Comparison of ENCODE assay signal across 7 mouse cellular contexts in genomic region chr7:31148756-31149155, GRCm38 (mm10). TPM values are rescaled to one million over a fixed set of nuclear protein-coding genes. Genes with fewer than 3 reads are reported as not detected.
DNase-seq lines count a peak whose midpoint lies in the region; ATAC-seq and TF ChIP-seq lines count a peak whose summit lies in the region.

No protein-coding gene starts in this region.

- 0 out of 2 replicates have a peak overlapping the region, but pooled peaks have one; percentile 14 for H3K9ac ChIP-seq in ES-Bruce4 (ENCODE audit: low read depth, poor library complexity, severe bottlenecking)
- H3K9ac ChIP-seq in heart, postnatal 0 days (replicated peaks; ENCODE audit: low read depth, low read length): peak overlapping the region; percentile 33

- peak overlapping the region; percentile 26 for H3K4me3 ChIP-seq in ES-Bruce4 (ENCODE audit: low read depth, low read length)
- H3K4me3 ChIP-seq in embryonic fibroblast, embryonic 13.5 days (ENCODE audit: insufficient read depth, low read length): peak overlapping the region; percentile 86
- H3K4me3 ChIP-seq in heart, postnatal 0 days (ENCODE audit: low read depth, low read length): peak overlapping the region; percentile 85

- no peaks in the 10 kb centered on the region for H3K36me3 ChIP-seq in ES-Bruce4 (ENCODE audit: control insufficient read depth, insufficient read depth, low read length, poor library complexity, severe bottlenecking)
- H3K36me3 ChIP-seq in heart, postnatal 0 days (replicated peaks; ENCODE audit: control insufficient read depth, insufficient read depth, low read length): peaks cover under 1% of the 10 kb centered on the region; the same call in 1 of the 2 replicates

- no peak for TF ChIP-seq CTCF in ES-Bruce4 (IDR thresholded peaks at IDR 0.05; ENCODE audit: low read depth, low read length)
- no peak for TF ChIP-seq CTCF in embryonic fibroblast, embryonic 13.5 days (IDR thresholded peaks at IDR 0.05; ENCODE audit: borderline replicate concordance, insufficient read depth, low read length)
- TF ChIP-seq CTCF in heart, postnatal 0 days (IDR thresholded peaks at IDR 0.05; ENCODE audit: low read depth): no peak

- 6% methylated on average over 8 of the region's 9 CpGs for WGBS in heart, postnatal 0 days

- no peak for TF ChIP-seq POLR2A in ES-Bruce4 (IDR thresholded peaks at IDR 0.05; ENCODE audit: insufficient read depth, low read length)
- TF ChIP-seq POLR2A in embryonic fibroblast, embryonic 13.5 days (IDR thresholded peaks at IDR 0.05; ENCODE audit: low read depth, low read length): peak; percentile 58; the same call in 1 of the 2 replicates

- no peaks in the 10 kb centered on the region for H3K27me3 ChIP-seq in ES-Bruce4 (ENCODE audit: control insufficient read depth, insufficient read depth, low read length, poor library complexity, severe bottlenecking)
- H3K27me3 ChIP-seq in heart, postnatal 0 days (ENCODE audit: control insufficient read depth, insufficient read depth, low read length): no peaks in the 10 kb centered on the region

- H3K9me3 ChIP-seq in ES-Bruce4 (replicated peaks; ENCODE audit: control insufficient read depth, insufficient read depth, low read length, poor library complexity, severe bottlenecking): no peaks in the 10 kb centered on the region
- no peaks in the 10 kb centered on the region for H3K9me3 ChIP-seq in heart, postnatal 0 days (replicated peaks; ENCODE audit: control insufficient read depth, low read length)

- ATAC-seq in heart, postnatal 0 days (ENCODE audit: insufficient read depth, low read depth): peak; percentile 10; the same call in 1 of the 2 replicates
- ATAC-seq in megakaryocyte, adult 5-6 weeks (ENCODE audit: poor library complexity, severe bottlenecking): peak; percentile 81

- H3K4me2 ChIP-seq in heart, postnatal 0 days (ENCODE audit: low read depth, low read length): peak overlapping the region; percentile 87

- H3K27ac ChIP-seq in ES-Bruce4 (ENCODE audit: insufficient read depth, low read length): no peak overlapping the region
- peak overlapping the region; percentile 62 for H3K27ac ChIP-seq in embryonic fibroblast, embryonic 13.5 days (ENCODE audit: insufficient read depth, low read length)
- H3K27ac ChIP-seq in heart, postnatal 0 days (ENCODE audit: low read depth): peak overlapping the region; percentile 74

- H3K4me1 ChIP-seq in ES-Bruce4 (ENCODE audit: control insufficient read depth, insufficient read depth, low read length): peaks cover 4% of the 10 kb centered on the region
- peaks cover 7% of the 10 kb centered on the region; the same call in 1 of the 2 replicates for H3K4me1 ChIP-seq in embryonic fibroblast, embryonic 13.5 days (ENCODE audit: control insufficient read depth, insufficient read depth, low read length)
- H3K4me1 ChIP-seq in heart, postnatal 0 days (ENCODE audit: control insufficient read depth, insufficient read depth): peaks cover 38% of the 10 kb centered on the region

- peak; percentile 48; the same call in 1 of the 2 replicates for TF ChIP-seq EP300 in ES-Bruce4 (IDR thresholded peaks at IDR 0.05; ENCODE audit: insufficient read depth, low read depth, low read length)
- no peak for TF ChIP-seq EP300 in heart, postnatal 0 days (IDR thresholded peaks at IDR 0.05; ENCODE audit: low read depth)

- DNase-seq in adrenal gland, postnatal 25 days: peak; percentile 55
- DNase-seq in heart, postnatal 0 days (ENCODE audit: low spot score): peak; percentile 64
- DNase-seq in kidney, postnatal 25 days: peak; percentile 60 to 82
- DNase-seq in spleen, adult 18-20 months: peak; percentile 58 to 63

RNA-seq across cellular contexts. Expression of gene Gramd1a, which starts 6.9 kb away (rescaled TPM):
- polyA plus RNA-seq in ES-Bruce4 (2011; ENCODE audit: insufficient read depth, insufficient read length, low read depth, missing spikeins): 52.0 and 54.9 TPM in 2 replicates
- 42.9 and 50.5 TPM in 2 replicates for total RNA-seq in adrenal gland, postnatal 25 days (2021)
- 44.3 and 53.9 TPM in 2 replicates for polyA plus RNA-seq in embryonic fibroblast, embryonic 13.5 days (2011; ENCODE audit: insufficient read length, low read depth, missing spikeins)
- 53.9 and 57.2 TPM in 2 replicates for total RNA-seq in heart, postnatal 0 days (2014; rRNA removed; ENCODE audit: low replicate concordance)
- polyA plus RNA-seq in heart, postnatal 0 days (2015; fragmentation: Nextera tagmentation; extraction: Ambion mirVana): 25.9 and 27.0 TPM in 2 replicates
- total RNA-seq in megakaryocyte, adult 5-6 weeks (2015): 74.2 and 76.0 TPM in 2 replicates
- total RNA-seq in megakaryocyte, adult 5-6 weeks (2017): 34.1 and 35.3 TPM in 2 replicates

RNA-seq across cellular contexts. Expression of gene Scn1b, which starts 22.0 kb away (rescaled TPM):
- polyA plus RNA-seq in ES-Bruce4 (2011; ENCODE audit: insufficient read depth, insufficient read length, low read depth, missing spikeins): 26.1 and 27.5 TPM in 2 replicates
- 10.1 and 11.3 TPM in 2 replicates for total RNA-seq in adrenal gland, postnatal 25 days (2021)
- 40.8 and 57.9 TPM in 2 replicates for polyA plus RNA-seq in embryonic fibroblast, embryonic 13.5 days (2011; ENCODE audit: insufficient read length, low read depth, missing spikeins)
- total RNA-seq in heart, postnatal 0 days (2014; rRNA removed; ENCODE audit: low replicate concordance): 4.7 and 28.3 TPM in 2 replicates
- polyA plus RNA-seq in heart, postnatal 0 days (2015; fragmentation: Nextera tagmentation; extraction: Ambion mirVana): 4.2 and 5.3 TPM in 2 replicates
- total RNA-seq in megakaryocyte, adult 5-6 weeks (2015): 0.52 TPM in 1 of 2 replicates, not detected in the other
- 0.28 and 0.59 TPM in 2 replicates for total RNA-seq in megakaryocyte, adult 5-6 weeks (2017)

RNA-seq across cellular contexts. Expression of gene Hpn, which starts 33.7 kb away (rescaled TPM):
- 27.6 and 28.7 TPM in 2 replicates for polyA plus RNA-seq in ES-Bruce4 (2011; ENCODE audit: insufficient read depth, insufficient read length, low read depth, missing spikeins)
- total RNA-seq in adrenal gland, postnatal 25 days (2021): 1.4 and 4.5 TPM in 2 replicates
- 0.60 and 0.90 TPM in 2 replicates for polyA plus RNA-seq in embryonic fibroblast, embryonic 13.5 days (2011; ENCODE audit: insufficient read length, low read depth, missing spikeins)
- total RNA-seq in heart, postnatal 0 days (2014; rRNA removed; ENCODE audit: low replicate concordance): 6.7 and 10.5 TPM in 2 replicates
- polyA plus RNA-seq in heart, postnatal 0 days (2015; fragmentation: Nextera tagmentation; extraction: Ambion mirVana): 1.3 and 1.7 TPM in 2 replicates
- 1.5 and 2.1 TPM in 2 replicates for total RNA-seq in megakaryocyte, adult 5-6 weeks (2015)
- 0.33 and 1.7 TPM in 2 replicates for total RNA-seq in megakaryocyte, adult 5-6 weeks (2017)

Comparison
In these comparisons a context has a peak if more than half of its experiments do, and no peak if none do; other contexts are left out.
1. H3K4me3 ChIP-seq: peak in every context shown above with its lines; median percentile 86 in embryonic fibroblast, embryonic 13.5 days; 85 in heart, postnatal 0 days; 26 in ES-Bruce4.